In the genomic region with DNA sequence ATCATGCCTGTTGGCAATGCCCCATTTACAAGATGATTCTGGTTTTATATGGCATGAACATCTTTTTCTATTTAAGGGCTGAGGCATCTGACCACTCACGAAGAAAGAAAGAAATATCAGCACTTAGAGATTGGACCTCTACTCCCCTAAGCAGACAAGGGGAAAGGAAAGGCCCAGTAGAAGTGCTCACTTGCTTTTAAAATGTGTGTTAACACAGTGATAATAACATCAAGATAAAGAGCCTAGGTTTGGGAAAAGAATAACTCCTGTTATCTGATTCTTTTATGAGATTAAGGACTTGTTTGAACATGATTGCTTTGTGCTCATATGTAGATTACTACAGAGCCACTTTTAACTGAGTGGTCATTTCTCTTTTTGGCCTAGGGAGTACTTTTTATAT, we compare ENCODE assay signal across 30 mouse cellular contexts. TPM values are rescaled to one million over a fixed set of nuclear protein-coding genes. Genes with fewer than 3 reads are reported as not detected.
"Had no signal": no experiment of that assay in that cellular context is flagged by ENCODE, and none has a peak within 500 bp of the region (broad histone marks: within the 10 kb centered on the region; RNA-seq: fewer than 3 reads in every experiment).

No protein-coding gene starts in this region.

- H3K36me3 ChIP-seq: embryonic facial prominence, embryonic 10.5 days; embryonic facial prominence, embryonic 12.5 days; embryonic facial prominence, embryonic 13.5 days; embryonic facial prominence, embryonic 15.5 days; forebrain, embryonic 10.5 days; forebrain, embryonic 12.5 days; forebrain, embryonic 15.5 days had no signal

- H3K4me2 ChIP-seq: embryonic facial prominence, embryonic 12.5 days; embryonic facial prominence, embryonic 13.5 days; embryonic facial prominence, embryonic 15.5 days; forebrain, embryonic 12.5 days; forebrain, embryonic 13.5 days; forebrain, embryonic 15.5 days had no signal

- H3K27me3 ChIP-seq: embryonic facial prominence, embryonic 12.5 days; embryonic facial prominence, embryonic 15.5 days; forebrain, embryonic 12.5 days; forebrain, embryonic 13.5 days; forebrain, embryonic 15.5 days had no signal

- ATAC-seq: forebrain, embryonic 13.5 days; forebrain, embryonic 14.5 days; forebrain, embryonic 15.5 days; forebrain, embryonic 16.5 days; forebrain, postnatal 0 days had no signal

- DNase-seq: cerebellum, adult 8-10 months; cerebellum, adult 9-10 months; cerebellum, adult 9-11 months; cerebellum, postnatal 10 days; cerebellum, postnatal 14 days; cerebellum, postnatal 25 days; cerebellum, postnatal 36 days; embryo, embryonic 11 days; forebrain, postnatal 0 days; gastrocnemius, adult 2 months; gastrocnemius, postnatal 10 days; gastrocnemius, postnatal 14 days; gastrocnemius, postnatal 25 days; gastrocnemius, postnatal 36 days; heart, adult 11 months; heart, adult 18-20 months; heart, adult 2 months had no signal

- H3K9me3 ChIP-seq: embryonic facial prominence, embryonic 10.5 days; embryonic facial prominence, embryonic 12.5 days; embryonic facial prominence, embryonic 13.5 days; embryonic facial prominence, embryonic 15.5 days; forebrain, embryonic 10.5 days; forebrain, embryonic 12.5 days; forebrain, embryonic 13.5 days; forebrain, embryonic 15.5 days had no signal

- H3K9ac ChIP-seq: embryonic facial prominence, embryonic 12.5 days; embryonic facial prominence, embryonic 13.5 days; embryonic facial prominence, embryonic 15.5 days; forebrain, embryonic 12.5 days; forebrain, embryonic 13.5 days; forebrain, embryonic 15.5 days; forebrain, postnatal 0 days had no signal

- H3K4me1 ChIP-seq: embryonic facial prominence, embryonic 10.5 days; embryonic facial prominence, embryonic 12.5 days; embryonic facial prominence, embryonic 13.5 days; forebrain, embryonic 10.5 days; forebrain, embryonic 12.5 days; forebrain, embryonic 13.5 days; forebrain, embryonic 15.5 days had no signal

- H3K4me3 ChIP-seq: embryonic facial prominence, embryonic 10.5 days; embryonic facial prominence, embryonic 12.5 days; embryonic facial prominence, embryonic 13.5 days; embryonic facial prominence, embryonic 15.5 days; erythroblast, embryonic 14.5 days; forebrain, embryonic 10.5 days; forebrain, embryonic 12.5 days; forebrain, embryonic 13.5 days; forebrain, embryonic 15.5 days; gastrocnemius, adult 2 months; heart, adult 2 months had no signal

- H3K27ac ChIP-seq: embryonic facial prominence, embryonic 10.5 days; embryonic facial prominence, embryonic 12.5 days; embryonic facial prominence, embryonic 13.5 days; embryonic facial prominence, embryonic 15.5 days; forebrain, embryonic 10.5 days; forebrain, embryonic 12.5 days; forebrain, embryonic 13.5 days; forebrain, embryonic 15.5 days; gastrocnemius, adult 2 months; heart, adult 2 months had no signal

RNA-seq across cellular contexts. Expression of a gene that starts 21.0 kb away (rescaled TPM):
- total RNA-seq: common myeloid progenitor, adult 5-6 weeks; granulocyte monocyte progenitor cell, adult 5-6 weeks had no signal
- polyA plus RNA-seq: erythroblast, embryonic 14.5 days had no signal
